Mouse (Mus musculus) kidney, embryonic 14.5 days (tissue): Measurements from ENCODE around the gene Pde4b. TPM values are rescaled to one million over a fixed set of nuclear protein-coding genes. Genes with fewer than 3 reads are reported as not detected.
"Not testable (repeated sequence)": the region's sequence is repeated elsewhere in the genome, so short reads cannot be mapped to it uniquely, and the experiment has no call there.

Experiments used
- ATAC-seq: fragments of 200-750 bp; cut with Nextera tagmentation; 2 replicates; pipeline ENCODE4 v1.8.0; 2017; ENCODE audit warnings: moderate number of reproducible peaks, mild to moderate bottlenecking, moderate TSS enrichment, moderate library complexity; ENCODE audit not compliant: low FRiP score, low TSS enrichment
- H3K27ac ChIP-seq: fragments of 300-500 bp; sonication (generic); 2 replicates; pipeline ENCODE4 v1.5.1; 2014; ENCODE audit warnings: low read depth, mild to moderate bottlenecking, low read length, moderate library complexity, mixed read lengths
- H3K27me3 ChIP-seq: fragments of 300-500 bp; sonication (generic); 2 replicates; pipeline ENCODE4 v1.6.1; 2014; ENCODE audit warnings: mild to moderate bottlenecking, low read length; ENCODE audit not compliant: control insufficient read depth, insufficient read depth
- H3K36me3 ChIP-seq: fragments of 300-500 bp; sonication (generic); 2 replicates; pipeline ENCODE4 v1.6.1; 2014; ENCODE audit warnings: low read length, mixed read lengths; ENCODE audit not compliant: control insufficient read depth, insufficient read depth
- H3K4me1 ChIP-seq: fragments of 300-500 bp; sonication (generic); 2 replicates; pipeline ENCODE4 v1.6.1; 2014; ENCODE audit warnings: low read length, mixed read lengths; ENCODE audit not compliant: control insufficient read depth, insufficient read depth
- H3K4me2 ChIP-seq: fragments of 300-500 bp; sonication (generic); replicated peaks from 2 replicates; pipeline ENCODE4 v1.6.1; 2014; ENCODE audit warnings: low read depth, mild to moderate bottlenecking, low read length
- H3K4me3 ChIP-seq: fragments of 300-500 bp; sonication (generic); 2 replicates; pipeline ENCODE4 v1.5.1; 2014; ENCODE audit warnings: mild to moderate bottlenecking, low read length
- H3K9ac ChIP-seq: fragments of 300-500 bp; sonication (generic); 2 replicates; pipeline ENCODE4 v1.6.1; 2014; ENCODE audit warnings: low read depth, mild to moderate bottlenecking, low read length, moderate library complexity
- H3K9me3 ChIP-seq: fragments of 300-500 bp; sonication (generic); 2 replicates; pipeline ENCODE4 v1.6.1; 2016; ENCODE audit warnings: low read length; ENCODE audit not compliant: control insufficient read depth
- WGBS: fragments of 180-500 bp; shearing (Covaris S2); extraction: QIAGEN DNeasy Blood & Tissue Kit; methylation state at CpG from one replicate; pipeline ENCODE4 v1.1.7; 2014; 5-methylcytosine and 5-hydroxymethylcytosine counted together
- polyA plus RNA-seq: library from polyadenylated mRNA; unstranded; fragments of >200 nt; fragmentation: Nextera tagmentation; extraction: Ambion mirVana; gene quantifications from 2 replicates; pipeline ENCODE4 v1.2.1, GENCODE M21; 2014

Pde4b gene
- polyA plus RNA-seq, 1 experiment from 2014 or later = 10.4 TPM

DNA sequence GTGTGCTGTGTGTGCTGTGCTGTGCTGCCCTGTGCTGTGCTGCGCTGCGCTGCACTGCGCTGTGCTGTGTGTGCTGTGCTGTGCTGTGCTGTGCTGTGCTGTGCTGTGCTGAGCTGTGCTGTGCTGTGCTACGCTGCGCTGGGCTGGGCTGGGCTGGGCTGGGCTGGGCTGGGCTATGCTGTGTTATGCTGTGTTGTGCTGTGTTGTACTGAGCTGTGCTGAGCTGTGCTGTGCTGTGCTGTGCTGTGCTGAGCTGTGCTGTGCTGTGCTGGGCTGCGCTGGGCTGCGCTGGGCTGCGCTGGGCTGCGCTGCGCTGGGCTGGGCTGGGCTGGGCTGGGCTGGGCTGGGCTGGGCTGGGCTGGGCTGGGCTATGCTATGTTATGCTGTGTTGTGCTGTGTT is 406.9 kb downstream of the Pde4b start:
- not testable (repeated sequence) for H3K27me3 ChIP-seq, H3K9ac ChIP-seq, H3K36me3 ChIP-seq, ATAC-seq, H3K4me3 ChIP-seq, H3K4me2 ChIP-seq, H3K27ac ChIP-seq, H3K9me3 ChIP-seq, H3K4me1 ChIP-seq
- 96% methylated on average over 10 of the region's 10 CpGs for WGBS

GRCm38 (mm10) chr4:102495001-102495400 is 407.7 kb downstream of the Pde4b start:
- 68% methylated on average over 5 of the region's 5 CpGs for WGBS
- H3K4me2 ChIP-seq = no peak overlapping the region
- no peak overlapping the region for H3K4me3 ChIP-seq
- no peaks in the 10 kb centered on the region for H3K4me1 ChIP-seq
- no peak overlapping the region for H3K9ac ChIP-seq
- no peak overlapping the region for H3K27ac ChIP-seq
- ATAC-seq = no peak
- no peaks in the 10 kb centered on the region for H3K36me3 ChIP-seq
- H3K27me3 ChIP-seq = no peaks in the 10 kb centered on the region
- no peaks in the 10 kb centered on the region for H3K9me3 ChIP-seq

GRCm38 (mm10) chr4:102495474-102495873 is 408.1 kb downstream of the Pde4b start:
- no peaks in the 10 kb centered on the region for H3K27me3 ChIP-seq
- ATAC-seq = no peak
- no peak overlapping the region for H3K4me3 ChIP-seq
- H3K36me3 ChIP-seq = no peaks in the 10 kb centered on the region
- 59% methylated on average over 5 of the region's 5 CpGs for WGBS
- no peaks in the 10 kb centered on the region for H3K4me1 ChIP-seq
- no peaks in the 10 kb centered on the region for H3K9me3 ChIP-seq
- no peak overlapping the region for H3K9ac ChIP-seq
- H3K27ac ChIP-seq = no peak overlapping the region
- no peak overlapping the region for H3K4me2 ChIP-seq

GRCm38 (mm10) chr4:102496269-102497177 is 409.2 kb downstream of the Pde4b start:
- Histone ChIP-seq H3K9me3 (no peaks in the 10 kb centered on the region), H3K27ac (no peak overlapping the region), H3K27me3 (no peaks in the 10 kb centered on the region), H3K4me3 (no peak overlapping the region), H3K4me1 (no peaks in the 10 kb centered on the region), H3K36me3 (no peaks in the 10 kb centered on the region), H3K9ac (no peak overlapping the region), H3K4me2 (no peak overlapping the region)
- 93% methylated on average over 20 of the region's 20 CpGs for WGBS
- no peak for ATAC-seq

DNA sequence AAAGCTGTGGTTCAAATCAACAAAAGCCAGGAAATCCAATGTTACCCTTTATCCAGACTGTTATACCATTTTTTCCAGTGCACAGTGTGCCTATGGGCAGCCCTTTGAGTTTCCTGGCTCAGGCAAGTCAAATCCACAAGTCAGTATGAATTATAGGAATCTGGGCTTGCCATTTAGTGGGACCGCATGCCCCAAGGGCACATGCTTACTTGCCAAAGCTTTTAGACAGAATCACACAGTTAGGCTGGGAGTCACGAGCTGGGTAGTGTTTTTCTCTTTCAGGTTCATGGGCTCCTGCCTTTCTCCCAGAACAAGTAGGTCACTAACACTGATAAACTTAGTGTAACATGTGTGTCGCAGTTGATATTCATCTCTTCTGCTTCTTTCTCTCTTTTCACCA is 409.9 kb downstream of the Pde4b start:
- WGBS = 75% methylated on average over 3 of the region's 3 CpGs
- H3K27ac ChIP-seq = no peak overlapping the region
- no peak overlapping the region for H3K9ac ChIP-seq
- H3K9me3 ChIP-seq = no peaks in the 10 kb centered on the region
- H3K4me2 ChIP-seq = no peak overlapping the region
- H3K4me1 ChIP-seq = no peaks in the 10 kb centered on the region
- no peaks in the 10 kb centered on the region for H3K27me3 ChIP-seq
- no peak for ATAC-seq
- no peak overlapping the region for H3K4me3 ChIP-seq
- H3K36me3 ChIP-seq = no peaks in the 10 kb centered on the region

DNA sequence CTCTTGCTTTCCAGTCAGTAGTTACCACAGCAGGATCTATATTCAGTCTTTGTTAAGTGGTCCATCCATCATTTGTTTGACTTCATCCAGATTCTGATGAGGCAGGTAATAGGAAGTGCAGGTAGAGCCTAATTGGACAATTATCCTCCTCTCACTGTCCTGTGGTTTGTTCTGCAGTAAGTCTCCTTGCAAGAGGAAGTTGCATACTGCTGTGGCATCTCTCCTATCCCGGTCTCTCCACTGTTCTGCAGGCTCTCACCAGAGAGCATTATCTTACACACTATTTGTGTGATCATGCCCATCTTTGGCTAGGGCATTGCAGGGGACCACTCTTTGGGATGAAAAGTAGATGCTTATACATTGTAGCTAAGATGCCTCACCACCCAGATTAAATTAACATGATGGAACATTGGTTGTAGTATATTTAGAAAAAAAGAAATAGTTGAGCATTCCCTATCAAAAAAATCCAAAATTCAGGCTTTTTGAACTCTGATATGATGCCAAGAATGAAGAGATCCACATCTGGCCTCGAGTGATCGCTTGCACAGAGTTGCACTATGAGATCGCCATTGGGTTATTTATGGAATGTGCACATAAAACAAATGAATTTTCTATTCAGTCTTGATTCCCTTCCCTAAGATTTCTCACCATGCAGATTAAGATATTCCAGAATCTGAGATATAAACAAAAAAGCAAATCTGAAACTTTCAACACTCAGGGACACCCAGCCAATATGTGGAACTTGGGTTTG is 411.0 kb downstream of the Pde4b start:
- ATAC-seq = no peak
- no peaks in the 10 kb centered on the region for H3K27me3 ChIP-seq
- no peak overlapping the region for H3K27ac ChIP-seq
- H3K36me3 ChIP-seq = no peaks in the 10 kb centered on the region
- H3K4me2 ChIP-seq = no peak overlapping the region
- no peak overlapping the region for H3K9ac ChIP-seq
- H3K9me3 ChIP-seq = no peaks in the 10 kb centered on the region
- no peak overlapping the region for H3K4me3 ChIP-seq
- H3K4me1 ChIP-seq = no peaks in the 10 kb centered on the region
- whole genome bisulfite sequencing = 76% methylated on average over 4 of the region's 4 CpGs

- H3K9me3 ChIP-seq = no peaks in the 10 kb centered on the region
- H3K4me3 ChIP-seq = no peak overlapping the region
- H3K36me3 ChIP-seq = no peaks in the 10 kb centered on the region
- ATAC-seq = no peak
- H3K4me2 ChIP-seq = no peak overlapping the region
- H3K4me1 ChIP-seq = no peaks in the 10 kb centered on the region
- no peak overlapping the region for H3K27ac ChIP-seq
- WGBS = 85% methylated on average over 1 of the region's 1 CpGs
- no peaks in the 10 kb centered on the region for H3K27me3 ChIP-seq
- no peak overlapping the region for H3K9ac ChIP-seq
Observed at GRCm38 (mm10) chr4:102498920-102499316, 411.6 kb downstream of the Pde4b start.

DNA sequence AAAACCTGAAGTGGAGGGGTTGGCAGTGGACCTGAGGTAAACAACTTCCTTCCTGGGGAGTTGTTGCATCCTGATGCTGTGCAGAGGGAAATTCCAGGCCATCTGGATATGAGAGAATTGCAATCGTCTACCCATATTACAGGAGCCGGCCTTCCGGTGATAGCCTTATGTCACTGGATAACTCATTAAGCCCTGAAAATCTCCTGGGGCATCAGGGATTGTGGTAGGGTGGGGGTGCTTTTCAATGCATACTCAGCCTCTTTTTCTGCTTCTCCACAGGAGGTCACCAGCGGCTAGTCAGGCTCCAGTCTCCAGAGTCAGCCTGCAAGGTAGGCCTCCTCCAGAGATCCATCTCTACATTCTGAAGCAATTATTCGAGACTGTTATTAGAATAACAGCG is 418.4 kb downstream of the Pde4b start:
- Histone ChIP-seq H3K27me3 (no peaks in the 10 kb centered on the region), H3K4me1 (no peaks in the 10 kb centered on the region), H3K36me3 (no peaks in the 10 kb centered on the region), H3K9ac (no peak overlapping the region), H3K9me3 (no peaks in the 10 kb centered on the region), H3K4me3 (no peak overlapping the region), H3K4me2 (no peak overlapping the region), H3K27ac (no peak overlapping the region)
- WGBS = 61% methylated on average over 6 of the region's 6 CpGs
- no peak for ATAC-seq
